Mouse (Mus musculus) CH12.LX (cell line): ENCODE data around the gene Rhoa. TPM values are rescaled to one million over a fixed set of nuclear protein-coding genes. Genes with fewer than 3 reads are reported as not detected.

Experiments
- DNase-seq: peaks from one replicate; pipeline ENCODE4 v3.0.0-alpha.2; 2013; ENCODE audit errors: extremely low read depth
- H3K27ac ChIP-seq: 2 replicates; pipeline ENCODE4 v1.5.1; 2012; ENCODE audit warnings: low read depth, mild to moderate bottlenecking, control low read depth, moderate library complexity; ENCODE audit not compliant: insufficient read depth
- H3K27me3 ChIP-seq: replicated peaks from 2 replicates; pipeline ENCODE3; 2012; ENCODE audit warnings: inconsistent platforms
- H3K36me3 ChIP-seq, 2 experiments: replicated peaks in 1 of 2; 2 replicates each; pipeline versions ENCODE3 to v1.6.1; 2012; ENCODE audit warnings: inconsistent platforms in 1 of 2, low read length in 1 of 2, mild to moderate bottlenecking in 1 of 2, mixed read lengths in 1 of 2, moderate library complexity in 1 of 2; ENCODE audit not compliant: control insufficient read depth in 1 of 2, insufficient read depth in 1 of 2
- H3K4me1 ChIP-seq, 2 experiments: 2 replicates each; pipeline ENCODE4 v1.6.1; 2012; ENCODE audit warnings: inconsistent platforms in 1 of 2, moderate library complexity in 1 of 2; ENCODE audit not compliant: insufficient read depth in 2 of 2, control insufficient read depth in 1 of 2
- H3K4me2 ChIP-seq: 2 replicates; pipeline ENCODE4 v1.6.1; 2012; ENCODE audit warnings: low read depth, mild to moderate bottlenecking, control low read depth; ENCODE audit not compliant: poor library complexity, insufficient read depth, severe bottlenecking
- H3K4me3 ChIP-seq, 3 experiments: fragments of 150-350 bp in 1 of 3; sonication (generic) in 1 of 3; replicated peaks in 1 of 3; 2 replicates each; pipeline versions ENCODE3 to v1.5.1; 2011 to 2012; ENCODE audit warnings: low read depth in 2 of 3, low read length in 2 of 3, mild to moderate bottlenecking in 2 of 3, moderate library complexity in 2 of 3, control low read depth in 1 of 3, improper control_type of control experiment in 1 of 3, inconsistent platforms in 1 of 3, mixed read lengths in 1 of 3; ENCODE audit not compliant: poor library complexity in 1 of 3
- H3K79me2 ChIP-seq: replicated peaks from 2 replicates; pipeline ENCODE4 v1.6.1; 2012; ENCODE audit warnings: mild to moderate bottlenecking, moderate library complexity; ENCODE audit not compliant: control insufficient read depth, poor library complexity, insufficient read depth, severe bottlenecking; ENCODE audit errors: extremely low read depth
- H3K9ac ChIP-seq: 2 replicates; pipeline ENCODE4 v1.6.1; 2012; ENCODE audit warnings: low read depth, mild to moderate bottlenecking, control low read depth, moderate library complexity; ENCODE audit not compliant: insufficient read depth
- H3K9me3 ChIP-seq: replicated peaks from 2 replicates; pipeline ENCODE3; 2012; ENCODE audit warnings: low read length, inconsistent platforms, mixed read lengths
- ETS1 ChIP-seq: conservative IDR thresholded peaks from 2 replicates; pipeline ENCODE4 v1.6.1; 2012; ENCODE audit warnings: low read depth, mild to moderate bottlenecking, inconsistent platforms, low read length, improper control_type of control experiment, moderate library complexity
- GABPA ChIP-seq: IDR thresholded peaks from 2 replicates; pipeline ENCODE4 v1.6.1; 2012; ENCODE audit warnings: low read depth, low read length, improper control_type of control experiment, inconsistent platforms; ENCODE audit not compliant: insufficient replicate concordance
- HCFC1 ChIP-seq: IDR thresholded peaks from 2 replicates; pipeline ENCODE4 v1.6.1; 2012; ENCODE audit warnings: low read depth, mild to moderate bottlenecking, inconsistent platforms, low read length, improper control_type of control experiment
- KAT2A ChIP-seq: IDR thresholded peaks from 2 replicates; pipeline ENCODE4 v1.6.1; 2012; ENCODE audit warnings: low read length, improper control_type of control experiment, inconsistent platforms; ENCODE audit not compliant: insufficient replicate concordance
- MAX ChIP-seq: IDR thresholded peaks from 2 replicates; pipeline ENCODE4 v1.6.1; 2011; ENCODE audit warnings: low read length, improper control_type of control experiment
- MXI1 ChIP-seq: IDR thresholded peaks from 2 replicates; pipeline ENCODE4 v1.6.1; 2011; ENCODE audit warnings: mild to moderate bottlenecking, low read depth, low read length, improper control_type of control experiment
- MYC ChIP-seq: IDR thresholded peaks from 2 replicates; pipeline ENCODE4 v1.6.1; 2011; ENCODE audit warnings: low read depth, mild to moderate bottlenecking, improper control_type of control experiment, low read length
- NRF1 ChIP-seq: IDR thresholded peaks from 2 replicates; pipeline ENCODE4 v1.6.1; 2014; ENCODE audit warnings: low read depth, mild to moderate bottlenecking, inconsistent platforms, low read length, improper control_type of control experiment, moderate library complexity
- POLR2A ChIP-seq: IDR thresholded peaks from 2 replicates; pipeline ENCODE4 v1.6.1; 2011; ENCODE audit warnings: low read depth, mild to moderate bottlenecking, improper control_type of control experiment, low read length
- POLR2AphosphoS2 ChIP-seq: IDR thresholded peaks from 2 replicates; pipeline ENCODE4 v1.6.1; 2011; ENCODE audit warnings: low read depth, low read length, improper control_type of control experiment
- SIN3A ChIP-seq: IDR thresholded peaks from 2 replicates; pipeline ENCODE4 v1.6.1; 2012; ENCODE audit warnings: low read length, improper control_type of control experiment, inconsistent platforms
- SMC3 ChIP-seq: IDR thresholded peaks from 2 replicates; pipeline ENCODE4 v1.6.1; 2011; ENCODE audit warnings: low read depth, low read length, improper control_type of control experiment
- TBP ChIP-seq: conservative IDR thresholded peaks from 2 replicates; pipeline ENCODE4 v1.6.1; 2011; ENCODE audit warnings: low read depth, low read length, improper control_type of control experiment
- TCF12 ChIP-seq: IDR thresholded peaks from 2 replicates; pipeline ENCODE4 v1.6.1; 2014; ENCODE audit warnings: low read depth, mild to moderate bottlenecking, inconsistent platforms, low read length, improper control_type of control experiment
- ZKSCAN1 ChIP-seq: IDR thresholded peaks from 2 replicates; pipeline ENCODE4 v1.6.1; 2012; ENCODE audit warnings: low read depth, inconsistent platforms, low read length, improper control_type of control experiment, borderline replicate concordance
- dilution Hi-C: fragments of 300-500 bp; cut with MboI; formaldehyde crosslinking; loops from 2 replicates; pipeline ENCODE4 v1.14.3; 2020; ENCODE audit warnings: low sequenced_read_pairs; ENCODE audit not compliant: extremely low pct_unique_long_range_greater_than_20kb, extremely low pct_ligation_motif_present
- in situ Hi-C: fragments of 300-500 bp; cut with MboI; formaldehyde crosslinking; loops from 3 replicates; pipeline ENCODE4 v1.14.3; 2019; ENCODE audit warnings: low sequenced_read_pairs, low pct_ligation_motif_present, low pct_unique_long_range_greater_than_20kb, mixed read lengths
- polyA plus RNA-seq: library from polyadenylated mRNA; unstranded; fragments of >175 nt; gene quantifications from 2 replicates; pipeline ENCODE4 v1.2.1, GENCODE M21; 2012; ENCODE audit warnings: low read depth; ENCODE audit not compliant: insufficient read length
- total RNA-seq, 2 experiments: library from RNA; depleted of rRNA; stranded (reverse); fragments of 300-350 nt in 1 of 2; fragments of >200 nt in 1 of 2; gene quantifications; 2 replicates each; pipeline ENCODE4 v1.2.3; 2012 to 2014

The Rhoa gene
- total and polyA plus RNA-seq, 3 experiments: 84.0 to 308 (median 243) TPM

- Histone ChIP-seq H3K36me3 (peaks cover 20 to 54% of the 10 kb centered on the region in 2 experiments), H3K4me1 (peaks cover 0 to 17% of the 10 kb centered on the region in 2 experiments; a peak in 2 of 4 replicates), H3K9ac (no peak within 1 kb of the TSS), H3K79me2 (no peaks in the 10 kb centered on the region)
- dilution Hi-C loops: no loop called here
- no peak for TF ChIP-seq SIN3A
- no peak for TF ChIP-seq TBP
- no peak for TF ChIP-seq POLR2AphosphoS2
- TF ChIP-seq TCF12: no peak
- TF ChIP-seq MYC: no peak
- no peak for TF ChIP-seq MAX
- TF ChIP-seq KAT2A: no peak
- no peak for TF ChIP-seq ZKSCAN1
- TF ChIP-seq, all 38 proteins: peak for 0
- H3K9me3 ChIP-seq: no peaks in the 10 kb centered on the region
- H3K27me3 ChIP-seq: no peaks in the 10 kb centered on the region
- no peak within 1 kb of the TSS for H3K4me2 ChIP-seq
- no peak within 1 kb of the TSS for H3K4me3 ChIP-seq
- no peak within 1 kb of the TSS for H3K27ac ChIP-seq
- in situ Hi-C loops: no loop called here
- DNase-seq: no peak
Measured at GRCm38 (mm10) chr9:108296453-108297355, 9.2 kb upstream of the Rhoa start, which contains the start of gene Amt. TSS of gene Amt (plus strand) at chr9:108296853.

GRCm38 (mm10) chr9:108301853-108302252 is 4.1 kb upstream of the Rhoa start:
- Histone ChIP-seq H3K36me3 (peaks cover 26 to 48% of the 10 kb centered on the region in 2 experiments), H3K27me3 (no peaks in the 10 kb centered on the region), H3K4me1 (peaks cover 3 to 38% of the 10 kb centered on the region in 2 experiments; a peak in 3 of 4 replicates), H3K79me2 (0 out of 2 replicates have a peak, but pooled peaks cover 1% of the 10 kb centered on the region), H3K4me3 (no peak overlapping the region), H3K4me2 (no peak overlapping the region), H3K27ac (no peak overlapping the region), H3K9me3 (no peaks in the 10 kb centered on the region), H3K9ac (no peak overlapping the region)
- no peak for DNase-seq
- dilution Hi-C loops (no loop called here), in situ Hi-C loops (no loop called here)
- no peak for TF ChIP-seq MXI1
- TF ChIP-seq HCFC1: no peak
- TF ChIP-seq SMC3: no peak
- TF ChIP-seq NRF1: no peak
- no peak for TF ChIP-seq POLR2A
- TF ChIP-seq TBP: no peak
- TF ChIP-seq ETS1: no peak
- no peak for TF ChIP-seq GABPA
